Mouse (Mus musculus): Measurements from ENCODE around the gene BC030500. TPM values are rescaled to one million over a fixed set of nuclear protein-coding genes. Genes with fewer than 3 reads are reported as not detected.

The BC030500 gene
- 18.5 and 19.1 TPM in 2 replicates for polyA plus RNA-seq (2015; fragmentation: Nextera tagmentation; extraction: Ambion mirVana)

- WGBS: 2% methylated on average over 14 of the region's 14 CpGs
- Histone ChIP-seq H3K9ac (ENCODE audit: low read depth, low read length) (peak within 1 kb of the TSS; percentile 82), H3K4me1 (ENCODE audit: control insufficient read depth, insufficient read depth, low read depth, low read length) (no peaks in the 10 kb centered on the region), H3K9me3 (ENCODE audit: control insufficient read depth, low read length) (no peaks in the 10 kb centered on the region), H3K4me3 (ENCODE audit: low read length) (peak within 1 kb of the TSS; percentile 84), H3K36me3 (ENCODE audit: control insufficient read depth, insufficient read depth, low read length) (no peaks in the 10 kb centered on the region), H3K4me2 (ENCODE audit: low read length) (peak within 1 kb of the TSS; percentile 93), H3K27ac (ENCODE audit: low read depth, low read length) (peak within 1 kb of the TSS; percentile 81), H3K27me3 (replicated peaks; ENCODE audit: control insufficient read depth, insufficient read depth, low read length) (no peaks in the 10 kb centered on the region)
- ATAC-seq: peak; percentile 40; the same call in 1 of the 2 replicates
These were observed at the start of gene BC030500 for GRCm38 (mm10) chr8:58911677-58912076. Gene BC030500 (plus strand): TSS chr8:58911755.

GRCm38 (mm10) chr8:58886405-58886804, 25.1 kb upstream of the BC030500 start:
- Histone ChIP-seq H3K9ac (ENCODE audit: low read depth, low read length) (no peak overlapping the region), H3K27ac (ENCODE audit: low read depth, low read length) (no peak overlapping the region), H3K4me3 (ENCODE audit: low read length) (no peak overlapping the region), H3K9me3 (ENCODE audit: control insufficient read depth, low read length) (no peaks in the 10 kb centered on the region), H3K4me2 (ENCODE audit: low read length) (no peak overlapping the region), H3K4me1 (ENCODE audit: control insufficient read depth, insufficient read depth, low read depth, low read length) (no peaks in the 10 kb centered on the region), H3K36me3 (ENCODE audit: control insufficient read depth, insufficient read depth, low read length) (no peaks in the 10 kb centered on the region), H3K27me3 (replicated peaks; ENCODE audit: control insufficient read depth, insufficient read depth, low read length) (no peaks in the 10 kb centered on the region)
- 13% methylated on average over 1 of the region's 1 CpGs for WGBS
- ATAC-seq: no peak

GRCm38 (mm10) chr8:58890591-58890990, 21.0 kb upstream of the BC030500 start:
- 92% methylated on average over 3 of the region's 3 CpGs for WGBS
- Histone ChIP-seq H3K4me2 (ENCODE audit: low read length) (no peak overlapping the region), H3K27ac (ENCODE audit: low read depth, low read length) (no peak overlapping the region), H3K4me1 (ENCODE audit: control insufficient read depth, insufficient read depth, low read depth, low read length) (no peaks in the 10 kb centered on the region), H3K4me3 (ENCODE audit: low read length) (no peak overlapping the region), H3K9ac (ENCODE audit: low read depth, low read length) (no peak overlapping the region), H3K9me3 (ENCODE audit: control insufficient read depth, low read length) (no peaks in the 10 kb centered on the region), H3K36me3 (ENCODE audit: control insufficient read depth, insufficient read depth, low read length) (no peaks in the 10 kb centered on the region), H3K27me3 (replicated peaks; ENCODE audit: control insufficient read depth, insufficient read depth, low read length) (no peaks in the 10 kb centered on the region)
- no peak for ATAC-seq

- Histone ChIP-seq H3K4me2 (ENCODE audit: low read length) (no peak overlapping the region), H3K9me3 (ENCODE audit: control insufficient read depth, low read length) (no peaks in the 10 kb centered on the region), H3K9ac (ENCODE audit: low read depth, low read length) (no peak overlapping the region), H3K4me1 (ENCODE audit: control insufficient read depth, insufficient read depth, low read depth, low read length) (no peaks in the 10 kb centered on the region), H3K27me3 (replicated peaks; ENCODE audit: control insufficient read depth, insufficient read depth, low read length) (no peaks in the 10 kb centered on the region), H3K4me3 (ENCODE audit: low read length) (no peak overlapping the region), H3K36me3 (ENCODE audit: control insufficient read depth, insufficient read depth, low read length) (no peaks in the 10 kb centered on the region), H3K27ac (ENCODE audit: low read depth, low read length) (no peak overlapping the region)
- ATAC-seq: no peak
- WGBS: 69% methylated on average over 6 of the region's 6 CpGs
These were observed 15.6 kb upstream of the BC030500 start for GRCm38 (mm10) chr8:58895960-58896359.

GRCm38 (mm10) chr8:58904465-58904864, 7.1 kb upstream of the BC030500 start:
- ATAC-seq: no peak
- Histone ChIP-seq H3K27ac (ENCODE audit: low read depth, low read length) (no peak overlapping the region), H3K27me3 (replicated peaks; ENCODE audit: control insufficient read depth, insufficient read depth, low read length) (no peaks in the 10 kb centered on the region), H3K4me3 (ENCODE audit: low read length) (no peak overlapping the region), H3K9me3 (ENCODE audit: control insufficient read depth, low read length) (no peaks in the 10 kb centered on the region), H3K4me1 (ENCODE audit: control insufficient read depth, insufficient read depth, low read depth, low read length) (no peaks in the 10 kb centered on the region), H3K36me3 (ENCODE audit: control insufficient read depth, insufficient read depth, low read length) (no peaks in the 10 kb centered on the region), H3K4me2 (ENCODE audit: low read length) (no peak overlapping the region), H3K9ac (ENCODE audit: low read depth, low read length) (no peak overlapping the region)
- WGBS: 28% methylated on average over 2 of the region's 2 CpGs

- peak within 1 kb of the TSS; percentile 84 for H3K4me3 ChIP-seq (ENCODE audit: low read length)
- peak within 1 kb of the TSS; percentile 81 for H3K27ac ChIP-seq (ENCODE audit: low read depth, low read length)
These were observed 763 bp downstream of the BC030500 start, which contains the start of gene Galntl6 for GRCm38 (mm10) chr8:58912196-58912839. Gene Galntl6 (minus strand): TSS chr8:58912640.

GRCm38 (mm10) chr8:58912840-58913639, 1.5 kb downstream of the BC030500 start:
- WGBS: 2% methylated on average over 27 of the region's 30 CpGs

More at GRCm38 (mm10) chr8:58912196-58912839, 763 bp downstream of the BC030500 start, which contains the start of gene Galntl6:
- Histone ChIP-seq H3K36me3 (ENCODE audit: control insufficient read depth, insufficient read depth, low read length) (no peaks in the 10 kb centered on the region), H3K27me3 (replicated peaks; ENCODE audit: control insufficient read depth, insufficient read depth, low read length) (no peaks in the 10 kb centered on the region), H3K4me2 (ENCODE audit: low read length) (peak within 1 kb of the TSS; percentile 93), H3K4me1 (ENCODE audit: control insufficient read depth, insufficient read depth, low read depth, low read length) (no peaks in the 10 kb centered on the region), H3K9me3 (ENCODE audit: control insufficient read depth, low read length) (no peaks in the 10 kb centered on the region), H3K9ac (ENCODE audit: low read depth, low read length) (peak within 1 kb of the TSS; percentile 82)
- peak; percentile 80 for ATAC-seq
- WGBS: under 1% methylated on average over 37 of the region's 37 CpGs

GRCm38 (mm10) chr8:58913640-58913968, 2.0 kb downstream of the BC030500 start:
- no peaks in the 10 kb centered on the region for H3K27me3 ChIP-seq (replicated peaks; ENCODE audit: control insufficient read depth, insufficient read depth, low read length)
- no peaks in the 10 kb centered on the region for H3K36me3 ChIP-seq (ENCODE audit: control insufficient read depth, insufficient read depth, low read length)
- ATAC-seq: no peak
- H3K4me1 ChIP-seq (ENCODE audit: control insufficient read depth, insufficient read depth, low read depth, low read length): no peaks in the 10 kb centered on the region
- H3K4me3 ChIP-seq (ENCODE audit: low read length): peak overlapping the region; percentile 84
- H3K4me2 ChIP-seq (ENCODE audit: low read length): peak overlapping the region; percentile 93
- WGBS: 49% methylated on average over 3 of the region's 3 CpGs
- no peaks in the 10 kb centered on the region for H3K9me3 ChIP-seq (ENCODE audit: control insufficient read depth, low read length)
- no peak overlapping the region; the same call in none of the 2 replicates for H3K9ac ChIP-seq (ENCODE audit: low read depth, low read length)
- H3K27ac ChIP-seq (ENCODE audit: low read depth, low read length): no peak overlapping the region

More at GRCm38 (mm10) chr8:58912840-58913639, 1.5 kb downstream of the BC030500 start:
- H3K4me2 ChIP-seq (ENCODE audit: low read length): peak overlapping the region; percentile 93
- H3K36me3 ChIP-seq (ENCODE audit: control insufficient read depth, insufficient read depth, low read length): no peaks in the 10 kb centered on the region
- no peaks in the 10 kb centered on the region for H3K4me1 ChIP-seq (ENCODE audit: control insufficient read depth, insufficient read depth, low read depth, low read length)
- no peaks in the 10 kb centered on the region for H3K9me3 ChIP-seq (ENCODE audit: control insufficient read depth, low read length)
- peak overlapping the region; percentile 81 for H3K27ac ChIP-seq (ENCODE audit: low read depth, low read length)
- H3K9ac ChIP-seq (ENCODE audit: low read depth, low read length): peak overlapping the region; percentile 82
- H3K4me3 ChIP-seq (ENCODE audit: low read length): peak overlapping the region; percentile 84
- peak; percentile 77 for ATAC-seq
- H3K27me3 ChIP-seq (replicated peaks; ENCODE audit: control insufficient read depth, insufficient read depth, low read length): no peaks in the 10 kb centered on the region

- no peak overlapping the region for H3K9ac ChIP-seq (ENCODE audit: low read depth, low read length)
- no peak overlapping the region for H3K4me3 ChIP-seq (ENCODE audit: low read length)
- WGBS: 62% methylated on average over 2 of the region's 2 CpGs
- H3K27ac ChIP-seq (ENCODE audit: low read depth, low read length): no peak overlapping the region
- no peak overlapping the region for H3K4me2 ChIP-seq (ENCODE audit: low read length)
- ATAC-seq: no peak
- no peaks in the 10 kb centered on the region for H3K4me1 ChIP-seq (ENCODE audit: control insufficient read depth, insufficient read depth, low read depth, low read length)
- H3K9me3 ChIP-seq (ENCODE audit: control insufficient read depth, low read length): no peaks in the 10 kb centered on the region
- no peaks in the 10 kb centered on the region for H3K27me3 ChIP-seq (replicated peaks; ENCODE audit: control insufficient read depth, insufficient read depth, low read length)
- no peaks in the 10 kb centered on the region for H3K36me3 ChIP-seq (ENCODE audit: control insufficient read depth, insufficient read depth, low read length)
These were observed 3.6 kb downstream of the BC030500 start for GRCm38 (mm10) chr8:58915142-58915541.
